Mouse (Mus musculus): ENCODE measurements at regions not wholly inside any gene's neighbourhood (a gene's known extent, or its start where the extent isn't known, plus 50 kb on each side); places are given as distances from the start of the nearest gene placed in this dataset.

DNA sequence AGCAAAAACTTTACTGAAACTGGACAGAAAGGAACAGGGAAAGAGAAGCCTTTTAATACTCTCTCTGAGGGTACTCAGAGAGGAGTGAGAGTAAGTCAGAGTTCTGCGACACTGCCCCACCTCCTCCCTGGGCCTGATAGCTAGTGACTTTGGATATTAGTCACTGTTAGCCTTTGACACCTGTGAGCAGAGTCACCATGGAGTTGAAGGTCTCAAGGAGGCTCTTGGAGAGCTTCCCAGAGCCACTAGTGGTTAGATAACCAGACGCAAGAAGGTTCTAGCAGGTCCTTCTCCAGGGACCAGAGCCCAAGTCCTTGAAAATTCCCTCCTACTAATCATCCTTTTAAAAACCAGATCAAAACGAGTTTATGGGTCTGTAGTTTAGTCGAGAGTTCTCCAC, 94.3 kb downstream of the Brms1l start:
- Histone ChIP-seq H3K9ac (ENCODE audit: insufficient read depth, low read depth) (no peak overlapping the region), H3K4me1 (ENCODE audit: control insufficient read depth in 1 of 2, insufficient read depth in 2 of 2) (peaks cover 0 to 10% of the 10 kb centered on the region in 2 experiments; a peak in 2 of 4 replicates), H3K27me3 (replicated peaks) (no peaks in the 10 kb centered on the region), H3K27ac (ENCODE audit: insufficient read depth, low read depth) (no peak overlapping the region), H3K4me3 (replicated peaks in 1 of 3; ENCODE audit: low read depth in 2 of 3, low read length in 2 of 3, poor library complexity in 1 of 3) (no peak overlapping the region), H3K36me3 (replicated peaks in 1 of 2; ENCODE audit: control insufficient read depth in 1 of 2, insufficient read depth in 1 of 2, low read length in 1 of 2) (no peaks in the 10 kb centered on the region), H3K9me3 (replicated peaks; ENCODE audit: low read length) (no peaks in the 10 kb centered on the region), H3K79me2 (replicated peaks; ENCODE audit: control insufficient read depth, extremely low read depth, insufficient read depth, poor library complexity, severe bottlenecking) (no peaks in the 10 kb centered on the region), H3K4me2 (ENCODE audit: insufficient read depth, low read depth, poor library complexity, severe bottlenecking) (no peak overlapping the region)
- TF ChIP-seq ZMIZ1 (IDR thresholded peaks at IDR 0.05; ENCODE audit: low read depth, low read length) (no peak), POLR2AphosphoS2 (IDR thresholded peaks at IDR 0.05; ENCODE audit: low read depth, low read length) (no peak), TCF12 (IDR thresholded peaks at IDR 0.05; ENCODE audit: low read depth, low read length) (no peak), RCOR1 (conservative IDR thresholded peaks at IDR 0.05; ENCODE audit: low read depth, low read length) (no peak), JUND (conservative IDR thresholded peaks at IDR 0.05; ENCODE audit: low read depth, low read length) (peak; percentile 22; the same call in 1 of the 2 replicates), USF2 (conservative IDR thresholded peaks at IDR 0.05; ENCODE audit: low read depth, low read length) (no peak), E2F4 (IDR thresholded peaks at IDR 0.05; ENCODE audit: insufficient replicate concordance, low read depth, low read length) (no peak), IRF4 (IDR thresholded peaks at IDR 0.05; ENCODE audit: low read depth, low read length) (0 out of 2 replicates have a peak, but pooled peaks have one; percentile 15), MXI1 (IDR thresholded peaks at IDR 0.05; ENCODE audit: low read depth, low read length) (no peak), MYC (IDR thresholded peaks at IDR 0.05; ENCODE audit: low read depth, low read length) (no peak), USF1 (IDR thresholded peaks at IDR 0.05; ENCODE audit: low read depth, low read length) (no peak), PAX5 (IDR thresholded peaks at IDR 0.05; ENCODE audit: low read length) (no peak)
- in situ Hi-C loops (cut with MboI; ENCODE audit: low pct_ligation_motif_present, low pct_unique_long_range_greater_than_20kb, low sequenced_read_pairs) (no loop called here), dilution Hi-C loops (cut with MboI; ENCODE audit: extremely low pct_ligation_motif_present, extremely low pct_unique_long_range_greater_than_20kb, low sequenced_read_pairs) (no loop called here)
- peak; percentile 40 for DNase-seq (ENCODE audit: extremely low read depth)

DNA sequence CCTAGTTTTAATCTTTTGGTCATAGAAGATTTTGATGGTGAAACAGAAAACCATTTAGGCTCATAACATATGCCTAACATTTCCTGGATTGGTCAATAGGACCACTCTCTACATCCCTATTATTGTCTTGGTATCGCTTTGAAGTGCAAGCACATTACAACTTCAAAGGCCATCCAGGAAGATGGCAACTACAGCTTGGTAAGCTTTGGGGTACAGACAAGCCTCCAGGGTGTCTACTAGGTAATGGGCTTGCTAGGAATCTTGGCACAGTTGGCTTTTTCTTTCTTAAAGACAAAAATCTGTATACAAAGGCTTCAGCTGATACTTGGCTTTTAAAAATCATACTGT, 90.8 kb downstream of the Brms1l start:
- dilution Hi-C loops (cut with MboI; ENCODE audit: extremely low pct_ligation_motif_present, extremely low pct_unique_long_range_greater_than_20kb, low sequenced_read_pairs): no loop called here
- peaks cover 0 to 10% of the 10 kb centered on the region in 2 experiments; a peak in 2 of 4 replicates for H3K4me1 ChIP-seq (ENCODE audit: control insufficient read depth in 1 of 2, insufficient read depth in 2 of 2)
- H3K79me2 ChIP-seq (replicated peaks; ENCODE audit: control insufficient read depth, extremely low read depth, insufficient read depth, poor library complexity, severe bottlenecking): no peaks in the 10 kb centered on the region
- in situ Hi-C loops (cut with MboI; ENCODE audit: low pct_ligation_motif_present, low pct_unique_long_range_greater_than_20kb, low sequenced_read_pairs): no loop called here
- H3K4me3 ChIP-seq (replicated peaks in 1 of 3; ENCODE audit: low read depth in 2 of 3, low read length in 2 of 3, poor library complexity in 1 of 3): no peak overlapping the region
- no peak overlapping the region for H3K9ac ChIP-seq (ENCODE audit: insufficient read depth, low read depth)
- H3K36me3 ChIP-seq (replicated peaks in 1 of 2; ENCODE audit: control insufficient read depth in 1 of 2, insufficient read depth in 1 of 2, low read length in 1 of 2): no peaks in the 10 kb centered on the region
- H3K27ac ChIP-seq (ENCODE audit: insufficient read depth, low read depth): no peak overlapping the region
- TF ChIP-seq MAZ (IDR thresholded peaks at IDR 0.05; ENCODE audit: low read depth, low read length) (no peak), E2F4 (IDR thresholded peaks at IDR 0.05; ENCODE audit: insufficient replicate concordance, low read depth, low read length) (no peak), ZKSCAN1 (IDR thresholded peaks at IDR 0.05; ENCODE audit: borderline replicate concordance, low read depth, low read length) (no peak), CHD1 (IDR thresholded peaks at IDR 0.05; ENCODE audit: low read depth, low read length) (no peak), POLR2A (IDR thresholded peaks at IDR 0.05; ENCODE audit: low read depth, low read length) (no peak), NRF1 (IDR thresholded peaks at IDR 0.05; ENCODE audit: low read depth, low read length) (no peak), MYC (IDR thresholded peaks at IDR 0.05; ENCODE audit: low read depth, low read length) (no peak), EP300 (IDR thresholded peaks at IDR 0.05; ENCODE audit: low read length) (no peak), MEF2A (IDR thresholded peaks at IDR 0.05; ENCODE audit: borderline replicate concordance, low read depth, low read length) (no peak), JUN (IDR thresholded peaks at IDR 0.05; ENCODE audit: insufficient read depth, low read depth, low read length) (no peak), TBP (conservative IDR thresholded peaks at IDR 0.05; ENCODE audit: low read depth, low read length) (no peak), NELFE (IDR thresholded peaks at IDR 0.05; ENCODE audit: low read depth, low read length) (no peak), ZMIZ1 (IDR thresholded peaks at IDR 0.05; ENCODE audit: low read depth, low read length) (no peak), ETS1 (conservative IDR thresholded peaks at IDR 0.05; ENCODE audit: low read depth, low read length) (no peak), IRF4 (IDR thresholded peaks at IDR 0.05; ENCODE audit: low read depth, low read length) (no peak), RAD21 (IDR thresholded peaks at IDR 0.05; ENCODE audit: low read depth, low read length) (no peak), MAFK (IDR thresholded peaks at IDR 0.05; ENCODE audit: insufficient replicate concordance, low read length) (no peak), JUND (conservative IDR thresholded peaks at IDR 0.05; ENCODE audit: low read depth, low read length) (no peak), SMC3 (IDR thresholded peaks at IDR 0.05; ENCODE audit: low read depth, low read length) (no peak)
- DNase-seq (ENCODE audit: extremely low read depth): no peak
- no peaks in the 10 kb centered on the region for H3K9me3 ChIP-seq (replicated peaks; ENCODE audit: low read length)
- no peaks in the 10 kb centered on the region for H3K27me3 ChIP-seq (replicated peaks)
- no peak overlapping the region for H3K4me2 ChIP-seq (ENCODE audit: insufficient read depth, low read depth, poor library complexity, severe bottlenecking)

Measured in CH12.LX (cell line).